Mouse (Mus musculus) G1E-ER4 (cell line): ENCODE data around the gene Cerk. TPM values are rescaled to one million over a fixed set of nuclear protein-coding genes. Genes with fewer than 3 reads are reported as not detected.

Source experiments
- GATA1 ChIP-seq: IDR thresholded peaks from one replicate; pipeline ENCODE4 v1.8.0; 2012; ENCODE audit warnings: low read length, inconsistent platforms
- polyA plus RNA-seq: library from polyadenylated mRNA; stranded (reverse); fragments of >175 nt; gene quantifications from 2 replicates; pipeline ENCODE4 v1.2.3, GENCODE M21; 2012

Cerk gene
- polyA plus RNA-seq, 1 experiment: not detected

DNA sequence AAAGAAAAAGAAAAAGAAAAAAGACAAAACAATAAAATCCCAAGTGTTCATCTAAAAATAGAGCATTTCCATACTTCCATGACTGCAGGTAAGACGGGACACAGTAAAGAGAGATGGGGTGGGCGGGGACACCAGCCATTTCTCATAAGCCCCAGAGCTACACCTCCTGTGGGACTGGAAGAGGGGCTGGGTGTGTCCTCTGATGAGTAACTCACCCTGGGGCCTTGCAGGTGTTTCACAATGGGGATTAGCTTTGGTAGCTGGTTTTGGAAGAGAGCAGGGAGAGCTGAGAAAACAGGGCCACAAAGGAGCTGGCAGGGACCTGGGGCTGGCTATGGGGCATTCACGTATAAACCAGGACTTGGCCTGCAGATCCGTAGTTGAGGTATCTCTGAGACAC, 35.3 kb downstream of the Cerk start:
- TF ChIP-seq GATA1: no peak

- TF ChIP-seq GATA1: no peak
Observed at GRCm38 (mm10) chr15:86146922-86147321, 39.0 kb downstream of the Cerk start.

DNA sequence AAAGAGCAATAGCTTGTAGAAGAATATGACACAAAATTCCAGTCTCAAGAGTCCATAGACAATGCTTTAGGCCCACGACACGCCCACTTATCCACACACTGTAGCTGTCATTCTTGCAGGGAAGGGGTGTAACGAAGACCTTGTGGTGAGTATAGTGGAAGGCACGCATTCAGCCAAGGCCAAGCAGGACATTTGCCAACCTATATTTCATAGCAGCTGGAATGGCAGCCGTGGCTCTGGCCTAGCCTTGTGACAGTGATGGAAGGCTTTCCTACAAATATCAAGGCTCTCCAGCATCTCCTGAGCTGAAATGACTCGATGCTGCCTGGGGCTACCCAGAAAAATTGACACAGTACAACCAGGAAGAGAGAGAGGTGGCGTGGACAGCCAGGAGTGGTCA, 40.9 kb downstream of the Cerk start:
- TF ChIP-seq GATA1: no peak

- no peak for TF ChIP-seq GATA1
Observed at GRCm38 (mm10) chr15:86144577-86144976, 41.4 kb downstream of the Cerk start.

- no peak for TF ChIP-seq GATA1
Observed at GRCm38 (mm10) chr15:86140323-86140722, 45.6 kb downstream of the Cerk start.

DNA sequence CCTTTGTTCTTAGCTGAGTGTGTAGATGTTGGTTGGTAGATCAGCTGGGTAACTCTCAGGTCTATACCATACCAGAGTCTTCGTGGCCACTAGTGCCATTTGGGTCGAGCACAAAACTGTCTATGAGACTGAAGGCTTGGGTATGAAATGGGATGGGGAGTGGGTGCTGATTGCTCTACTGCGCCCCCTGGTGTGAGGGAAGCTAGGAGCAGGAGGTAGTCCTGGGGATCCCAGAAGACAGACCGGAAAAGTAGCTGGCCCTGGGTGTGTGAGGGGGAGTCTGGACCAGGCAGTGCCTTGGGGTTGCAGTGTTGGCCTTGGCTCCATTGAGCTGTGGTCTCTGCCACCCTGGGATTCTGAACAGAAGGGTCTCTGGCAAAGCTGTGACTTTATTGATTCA, 48.3 kb downstream of the Cerk start:
- TF ChIP-seq GATA1: no peak

GRCm38 (mm10) chr15:86134941-86135783, 50.8 kb downstream of the Cerk start:
- TF ChIP-seq GATA1: no peak

DNA sequence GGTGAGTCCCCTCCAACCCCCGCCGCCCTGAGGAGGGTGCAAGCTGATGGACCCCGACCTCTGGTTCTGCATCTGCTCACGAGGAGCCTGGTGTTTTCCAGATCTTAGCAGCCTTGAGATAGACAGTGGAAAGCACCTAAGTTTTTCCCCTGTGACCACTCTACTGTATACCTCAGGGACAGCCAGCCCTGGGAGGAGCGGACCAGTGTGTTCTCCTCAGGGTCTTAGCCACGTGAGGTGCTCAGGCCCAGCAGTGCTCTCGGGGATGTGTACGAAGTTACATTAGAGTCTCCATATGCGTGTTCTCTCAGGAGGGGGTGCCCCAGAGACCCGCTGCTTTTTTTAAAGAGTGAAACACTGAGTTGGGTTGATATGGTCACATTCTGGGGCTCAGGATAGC, 55.3 kb downstream of the Cerk start:
- no peak for TF ChIP-seq GATA1

GRCm38 (mm10) chr15:86129036-86129435, 56.9 kb downstream of the Cerk start:
- no peak for TF ChIP-seq GATA1

- no peak for TF ChIP-seq GATA1
Observed at GRCm38 (mm10) chr15:86124359-86124758, 61.6 kb downstream of the Cerk start.

DNA sequence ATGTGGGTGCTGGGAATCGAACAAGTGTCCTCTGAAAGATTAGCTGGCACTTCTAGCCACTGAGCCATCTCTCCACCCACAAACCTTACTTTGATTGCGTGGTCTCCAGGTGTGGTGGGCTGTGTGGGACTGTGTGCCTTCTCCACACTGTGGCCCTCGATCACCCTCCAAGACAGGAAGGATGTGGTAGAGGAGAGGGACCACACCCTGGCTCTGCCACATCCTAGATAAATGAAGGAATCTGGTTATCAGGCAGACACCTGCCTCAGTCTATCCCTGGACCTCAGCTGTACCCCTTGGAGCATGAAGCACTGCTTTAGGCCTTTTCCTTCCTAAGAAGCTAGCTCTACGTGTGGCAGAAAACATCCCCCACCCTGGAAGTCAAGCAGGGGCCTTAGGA, 62.5 kb downstream of the Cerk start:
- no peak for TF ChIP-seq GATA1

DNA sequence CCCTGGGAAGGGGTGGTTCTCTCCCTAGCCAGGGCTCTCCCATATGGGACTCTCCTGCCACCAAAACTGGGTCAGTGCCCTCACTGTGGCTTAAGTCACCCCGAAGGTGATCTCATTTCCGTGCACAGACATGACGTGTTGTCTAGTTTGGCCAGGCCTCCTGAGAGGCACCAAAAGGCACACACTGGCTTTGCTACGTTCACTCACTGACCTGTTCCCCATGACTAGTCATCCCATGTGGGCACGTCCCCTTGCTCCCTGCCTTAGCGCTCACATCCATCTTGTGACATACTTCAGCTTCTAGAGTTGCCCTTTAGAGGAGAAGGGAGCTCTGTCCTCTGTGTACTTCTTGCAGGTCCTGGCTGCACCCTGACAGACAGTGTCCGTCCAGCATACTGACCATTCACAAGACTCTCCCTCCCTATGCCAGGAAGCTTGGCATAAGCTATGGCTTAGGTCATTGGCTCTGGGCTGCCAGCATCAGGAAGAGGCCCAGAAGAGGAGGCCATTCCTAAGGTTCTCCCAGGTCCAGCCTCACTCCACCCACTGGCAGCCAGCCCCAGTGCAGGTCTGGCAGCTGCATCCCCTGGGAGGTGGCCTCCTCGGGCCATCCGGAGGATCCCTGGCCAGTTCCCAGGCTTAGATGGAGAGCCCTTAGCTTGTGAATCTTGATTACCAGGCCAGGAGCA, 63.5 kb downstream of the Cerk start:
- TF ChIP-seq GATA1: no peak

DNA sequence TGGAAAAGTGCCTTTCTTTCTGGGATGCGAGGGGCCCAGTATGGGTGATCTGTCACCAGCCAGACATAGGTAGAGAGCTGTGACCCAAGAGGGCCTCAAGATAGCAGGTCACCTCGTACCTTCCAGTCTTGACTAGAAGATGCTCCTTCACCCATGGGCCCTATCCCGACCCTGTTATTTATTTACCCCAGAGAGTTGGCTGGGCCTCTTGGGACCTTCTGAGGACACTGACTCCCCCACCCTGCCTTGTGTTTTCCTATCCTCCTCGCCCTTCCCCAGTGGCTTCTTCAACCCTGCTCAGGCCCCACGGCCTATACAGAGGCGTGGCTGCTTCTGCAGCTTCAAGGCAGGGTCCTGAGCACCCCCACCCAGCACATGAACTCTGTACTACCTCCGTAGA, 66.8 kb downstream of the Cerk start:
- no peak for TF ChIP-seq GATA1

DNA sequence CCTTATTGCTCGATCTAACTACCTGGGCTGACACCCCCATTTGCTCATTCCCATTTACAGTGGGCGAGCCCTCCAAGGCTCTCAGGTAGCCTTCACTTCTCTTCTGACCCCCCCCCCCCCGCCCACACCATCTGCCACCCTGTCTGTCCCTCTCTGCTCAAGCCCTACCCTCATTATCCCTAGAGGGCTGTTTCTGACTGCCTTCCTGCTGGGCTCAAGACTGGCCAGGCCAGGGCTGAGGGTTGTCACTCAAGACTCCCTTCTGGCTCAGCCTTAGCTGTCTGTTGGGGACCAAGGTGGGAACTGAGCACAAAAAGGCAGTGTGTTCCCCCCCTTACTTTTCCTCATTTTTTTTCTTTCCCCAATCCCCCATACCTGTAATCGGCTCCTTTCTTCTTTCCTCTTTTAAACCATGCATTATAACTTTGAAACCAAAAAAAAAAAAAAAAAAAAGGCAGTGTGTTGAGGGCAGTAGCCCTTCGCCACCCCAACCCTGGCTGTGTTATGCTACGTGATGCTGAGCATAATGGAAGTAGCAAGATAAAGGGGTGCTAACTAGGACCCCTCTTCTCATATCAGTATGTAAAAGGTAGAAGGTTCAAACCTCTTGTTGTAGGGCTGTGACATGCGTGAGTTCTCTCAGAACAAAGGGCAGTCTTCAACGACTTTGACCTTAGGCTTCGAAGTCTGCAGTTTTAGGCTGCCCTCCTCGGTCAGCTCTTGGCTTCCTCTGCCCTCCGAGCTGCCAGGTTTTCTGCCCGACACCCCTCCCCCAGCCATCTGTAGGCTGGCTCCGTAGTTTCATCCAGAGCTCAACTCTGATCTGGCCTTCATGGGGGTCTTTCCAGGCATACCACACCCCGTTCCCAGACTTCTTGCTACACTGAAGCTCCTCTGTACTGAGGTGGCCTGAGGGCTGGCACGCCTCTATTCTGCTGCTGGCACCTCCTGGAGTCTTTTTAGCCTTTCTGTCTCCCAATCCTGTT, 68.5 kb downstream of the Cerk start:
- TF ChIP-seq GATA1: no peak

DNA sequence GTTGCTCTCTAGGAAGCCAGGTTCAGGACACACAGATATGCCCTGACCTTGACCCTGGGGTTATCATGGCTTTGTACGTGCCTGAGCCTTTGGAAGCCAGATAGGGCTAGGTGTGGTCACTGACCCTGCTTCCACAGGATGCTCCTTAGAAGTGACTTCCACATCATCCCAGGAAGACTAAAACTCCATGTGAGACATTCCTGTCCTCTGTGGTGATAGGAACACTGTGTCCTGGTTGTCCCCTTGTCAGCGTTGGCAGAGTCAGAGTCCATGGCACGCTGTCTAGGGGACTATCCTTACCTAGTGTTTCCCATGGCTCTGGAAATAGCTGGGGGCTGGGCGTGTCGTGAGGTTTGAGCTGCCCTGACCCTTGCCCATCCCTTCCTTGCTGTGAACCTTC, 69.5 kb downstream of the Cerk start:
- no peak for TF ChIP-seq GATA1

- TF ChIP-seq GATA1: no peak
Observed at GRCm38 (mm10) chr15:86113342-86113710, 72.6 kb downstream of the Cerk start.
